Mouse (Mus musculus) cerebellum, adult 2 months (tissue): ENCODE results near the gene Zcchc24. TPM values are rescaled to one million over a fixed set of nuclear protein-coding genes. Genes with fewer than 3 reads are reported as not detected.
A peak's percentile ranks its signal among the peaks of the same experiment; 100 is the strongest.

Experiments
- DNase-seq, 2 experiments: peaks; one replicate each; pipeline ENCODE4 v3.0.0; 2021
- H3K27ac ChIP-seq: fragments of 200-500 bp; 2 replicates; pipeline ENCODE4 v1.5.1; 2012; ENCODE audit warnings: low read length, control low read depth, inconsistent platforms; ENCODE audit not compliant: insufficient read depth
- H3K27me3 ChIP-seq: fragments of 200-500 bp; 2 replicates; pipeline ENCODE4 v1.6.1; 2012; ENCODE audit warnings: inconsistent platforms, mild to moderate bottlenecking, low read length, moderate library complexity; ENCODE audit not compliant: control insufficient read depth, insufficient read depth
- H3K4me1 ChIP-seq: fragments of 200-500 bp; 2 replicates; pipeline ENCODE4 v1.6.1; 2011; ENCODE audit warnings: low read length; ENCODE audit not compliant: control insufficient read depth, insufficient read depth
- H3K4me3 ChIP-seq: fragments of 200-500 bp; replicated peaks from 2 replicates; pipeline ENCODE3; 2011; ENCODE audit warnings: mild to moderate bottlenecking, low read depth, low read length, control low read depth; ENCODE audit not compliant: insufficient read depth
- CTCF ChIP-seq: fragments of 200-500 bp; IDR thresholded peaks from 2 replicates; pipeline ENCODE4 v1.5.1; 2011; ENCODE audit warnings: low read depth, mild to moderate bottlenecking, control low read depth, low read length, moderate library complexity, borderline replicate concordance; ENCODE audit not compliant: insufficient read depth
- POLR2A ChIP-seq: fragments of 200-500 bp; IDR thresholded peaks from 2 replicates; pipeline ENCODE4 v1.6.1; 2011; ENCODE audit warnings: low read length, control low read depth, borderline replicate concordance; ENCODE audit not compliant: insufficient read depth
- WGBS: fragments of 180-500 bp; shearing (Covaris S2); methylation state at CpG from one replicate; pipeline ENCODE4 v1.1.7; 2018; 5-methylcytosine and 5-hydroxymethylcytosine counted together
- polyA plus RNA-seq: library from polyadenylated mRNA; depleted of rRNA; stranded (reverse); fragments of >200 nt; gene quantifications from 2 replicates; pipeline ENCODE4 v1.2.3, GENCODE M21; 2012

Zcchc24 gene
- polyA plus RNA-seq, 1 experiment = 71.4 TPM

DNA sequence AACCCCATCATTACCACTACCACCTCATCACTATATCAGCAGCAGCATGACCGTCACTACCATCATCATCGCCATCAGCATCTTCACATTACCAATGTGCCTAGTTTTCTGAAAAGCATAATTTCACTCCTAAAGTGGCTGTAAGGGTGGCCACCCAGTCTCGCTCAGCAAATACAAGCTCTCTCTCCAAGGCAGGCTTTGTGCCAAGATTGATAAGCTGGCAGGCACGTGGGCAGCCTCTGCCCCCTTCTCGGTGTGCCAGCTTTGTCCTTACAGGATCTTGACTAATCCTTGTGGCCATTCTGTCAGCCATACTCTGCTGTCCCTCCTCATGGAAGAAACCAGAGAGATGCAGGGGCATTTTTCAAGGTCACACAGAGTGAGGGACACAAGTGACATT, 25.9 kb downstream of the Zcchc24 start:
- WGBS = 56% methylated on average over 5 of the region's 5 CpGs
- H3K4me1 ChIP-seq = peaks cover 8% of the 10 kb centered on the region

GRCm38 (mm10) chr14:25741840-25742367, 26.9 kb downstream of the Zcchc24 start:
- Histone ChIP-seq H3K4me1 (peaks cover 8% of the 10 kb centered on the region), H3K4me3 (no peak overlapping the region), H3K27me3 (no peaks in the 10 kb centered on the region), H3K27ac (peak overlapping the region; percentile 28; the same call in 1 of the 2 replicates)
- no peak for TF ChIP-seq CTCF
- TF ChIP-seq POLR2A = no peak
- whole genome bisulfite sequencing = 68% methylated on average over 5 of the region's 5 CpGs
- DNase-seq = no peak

More for the DNA sequence above, 25.9 kb downstream of the Zcchc24 start:
- no peak for TF ChIP-seq CTCF
- TF ChIP-seq POLR2A = no peak
- H3K4me3 ChIP-seq = no peak overlapping the region
- H3K27ac ChIP-seq = no peak overlapping the region
- H3K27me3 ChIP-seq = no peaks in the 10 kb centered on the region
- no peak for DNase-seq

GRCm38 (mm10) chr14:25741211-25741610, 27.6 kb downstream of the Zcchc24 start:
- no peak for TF ChIP-seq CTCF
- peaks cover 8% of the 10 kb centered on the region for H3K4me1 ChIP-seq
- no peaks in the 10 kb centered on the region for H3K27me3 ChIP-seq
- peak overlapping the region; percentile 71; the same call in 1 of the 2 replicates for H3K27ac ChIP-seq
- WGBS = 49% methylated on average over 3 of the region's 3 CpGs
- no peak for DNase-seq
- H3K4me3 ChIP-seq = no peak overlapping the region

GRCm38 (mm10) chr14:25739957-25740565, 28.8 kb downstream of the Zcchc24 start:
- peaks cover 8% of the 10 kb centered on the region for H3K4me1 ChIP-seq
- 24% methylated on average over 4 of the region's 4 CpGs for WGBS
- TF ChIP-seq CTCF (no peak), POLR2A (no peak)

DNA sequence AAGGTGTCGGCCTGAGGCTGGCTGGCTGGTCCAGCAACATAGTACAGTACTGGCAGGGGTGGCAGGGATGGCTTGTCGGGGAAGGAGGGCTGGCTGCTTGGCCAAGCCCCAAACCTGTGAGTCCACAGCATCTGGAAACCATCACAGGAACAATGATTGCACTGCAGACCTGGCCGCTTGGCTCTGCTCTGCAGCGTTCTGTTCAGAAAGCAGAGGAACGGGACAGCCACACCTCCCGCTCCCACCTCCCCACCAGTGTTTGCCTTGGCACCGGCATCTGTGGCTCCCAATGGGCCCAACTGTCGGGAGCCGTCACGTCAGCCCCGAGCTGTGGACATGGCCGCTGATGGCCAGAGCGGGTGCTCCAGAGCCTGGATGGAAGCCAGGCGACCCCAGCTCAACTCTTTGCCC, 30.2 kb downstream of the Zcchc24 start:
- H3K27me3 ChIP-seq = no peaks in the 10 kb centered on the region
- peaks cover 8% of the 10 kb centered on the region for H3K4me1 ChIP-seq
- H3K4me3 ChIP-seq = no peak overlapping the region
- DNase-seq = peak in 1 of 2 experiments; percentile 32
- 35% methylated on average over 14 of the region's 14 CpGs for WGBS
- no peak overlapping the region for H3K27ac ChIP-seq
- no peak for TF ChIP-seq CTCF
- no peak for TF ChIP-seq POLR2A

More at GRCm38 (mm10) chr14:25739957-25740565, 28.8 kb downstream of the Zcchc24 start:
- H3K27ac ChIP-seq = peak overlapping the region; percentile 50; the same call in 1 of the 2 replicates
- H3K4me3 ChIP-seq = no peak overlapping the region
- DNase-seq = peak; percentile 46 to 70
- H3K27me3 ChIP-seq = no peaks in the 10 kb centered on the region

GRCm38 (mm10) chr14:25736589-25736988, 32.2 kb downstream of the Zcchc24 start:
- Histone ChIP-seq H3K27ac (no peak overlapping the region), H3K4me1 (peaks cover 8% of the 10 kb centered on the region), H3K27me3 (no peaks in the 10 kb centered on the region), H3K4me3 (no peak overlapping the region)
- DNase-seq = peak; percentile 32 to 57
- TF ChIP-seq POLR2A (no peak), CTCF (no peak)
- 54% methylated on average over 6 of the region's 6 CpGs for WGBS

GRCm38 (mm10) chr14:25736140-25736539, 32.7 kb downstream of the Zcchc24 start:
- no peak for DNase-seq
- Histone ChIP-seq H3K27me3 (no peaks in the 10 kb centered on the region), H3K27ac (no peak overlapping the region), H3K4me3 (no peak overlapping the region), H3K4me1 (peaks cover 8% of the 10 kb centered on the region)
- TF ChIP-seq POLR2A = no peak
- no peak for TF ChIP-seq CTCF
- WGBS = 60% methylated on average over 3 of the region's 3 CpGs
